Comparison of ENCODE assay signal across 21 mouse cellular contexts in genomic region chr11:101324763-101325162, GRCm38 (mm10). TPM values are rescaled to one million over a fixed set of nuclear protein-coding genes. Genes with fewer than 3 reads are reported as not detected.
DNase-seq lines count a peak whose midpoint lies in the region; ATAC-seq and TF ChIP-seq lines count a peak whose summit lies in the region.
"Had no signal": no experiment of that assay in that cellular context is flagged by ENCODE, and none has a peak within 500 bp of the region (broad histone marks: within the 10 kb centered on the region; RNA-seq: fewer than 3 reads in every experiment).

Gene Aoc2 (plus strand): TSS chr11:101325063.

- H3K4me1 ChIP-seq in midbrain, embryonic 11.5 days (ENCODE audit: control insufficient read depth, insufficient read depth, low read length), result no peaks in the 10 kb centered on the region
- H3K4me1 ChIP-seq in midbrain, embryonic 15.5 days, result no peaks in the 10 kb centered on the region
- H3K4me1 ChIP-seq in CH12.LX (ENCODE audit: control insufficient read depth in 1 of 2, insufficient read depth in 2 of 2) (peaks cover 0 to 6% of the 10 kb centered on the region in 2 experiments; a peak in 1 of 4 replicates), MEL (ENCODE audit: control insufficient read depth in 1 of 2, insufficient read depth in 2 of 2, low read length in 2 of 2) (no peaks in the 10 kb centered on the region)
- H3K4me1 ChIP-seq: embryonic facial prominence, embryonic 12.5 days; forebrain, embryonic 13.5 days; heart, embryonic 10.5 days had no signal

- no peak for TF ChIP-seq CTCF in CH12.LX (conservative IDR thresholded peaks at IDR 0.05 in 1 of 2, IDR thresholded peaks at IDR 0.05 in 1 of 2; ENCODE audit: low read depth in 2 of 2, low read length in 2 of 2)
- no peak for TF ChIP-seq CTCF in MEL (IDR thresholded peaks at IDR 0.05 in 2 of 3, conservative IDR thresholded peaks at IDR 0.05 in 1 of 3; ENCODE audit: control insufficient read depth in 1 of 3, insufficient read depth in 1 of 3, low read depth in 2 of 3, low read length in 3 of 3, poor library complexity in 1 of 3, severe bottlenecking in 1 of 3)

- WGBS in midbrain, embryonic 11.5 days, result 97% methylated on average over 5 of the region's 5 CpGs
- 95% methylated on average over 5 of the region's 5 CpGs for WGBS in midbrain, embryonic 15.5 days

- H3K36me3 ChIP-seq in midbrain, embryonic 11.5 days (ENCODE audit: control insufficient read depth, insufficient read depth, low read length), result peaks cover 28% of the 10 kb centered on the region
- H3K36me3 ChIP-seq in midbrain, embryonic 15.5 days (replicated peaks), result peaks cover 37% of the 10 kb centered on the region
- H3K36me3 ChIP-seq in CH12.LX (replicated peaks in 1 of 2; ENCODE audit: control insufficient read depth in 1 of 2, insufficient read depth in 1 of 2, low read length in 1 of 2), result peaks cover 70 to 91% of the 10 kb centered on the region in 2 experiments
- peaks cover 0 to 18% of the 10 kb centered on the region in 2 experiments; a peak in 2 of 4 replicates for H3K36me3 ChIP-seq in MEL (ENCODE audit: control insufficient read depth in 1 of 2, insufficient read depth in 2 of 2, low read length in 2 of 2)

- TF ChIP-seq POLR2A in CH12.LX (IDR thresholded peaks at IDR 0.05; ENCODE audit: low read depth, low read length), result peak; percentile 33; the same call in 1 of the 2 replicates
- TF ChIP-seq POLR2A in MEL (IDR thresholded peaks at IDR 0.05; ENCODE audit: control insufficient read depth in 1 of 2, insufficient read depth in 1 of 2, low read depth in 1 of 2, low read length in 2 of 2, poor library complexity in 1 of 2), result no peak; a peak in 1 of 4 replicates

- no peak within 1 kb of the TSS for H3K9ac ChIP-seq in midbrain, embryonic 11.5 days (ENCODE audit: low read length)
- H3K9ac ChIP-seq in midbrain, embryonic 15.5 days, result no peak within 1 kb of the TSS
- no peak within 1 kb of the TSS for H3K9ac ChIP-seq in CH12.LX (ENCODE audit: insufficient read depth, low read depth)
- H3K9ac ChIP-seq in MEL (ENCODE audit: control insufficient read depth, low read depth, low read length, poor library complexity, severe bottlenecking), result no peak within 1 kb of the TSS
- H3K9ac ChIP-seq: embryonic facial prominence, embryonic 12.5 days; forebrain, embryonic 13.5 days; forebrain, postnatal 0 days; hindbrain, embryonic 13.5 days had no signal

- TF ChIP-seq EP300 in CH12.LX (IDR thresholded peaks at IDR 0.05; ENCODE audit: low read length), result no peak
- TF ChIP-seq EP300 in MEL (IDR thresholded peaks at IDR 0.05; ENCODE audit: low read depth in 1 of 2, low read length in 2 of 2), result no peak

- no peak for TF ChIP-seq RAD21 in CH12.LX (IDR thresholded peaks at IDR 0.05; ENCODE audit: low read depth, low read length)
- no peak for TF ChIP-seq RAD21 in MEL (IDR thresholded peaks at IDR 0.05; ENCODE audit: low read depth, low read length)

- H3K4me3 ChIP-seq in midbrain, embryonic 11.5 days (ENCODE audit: low read depth, low read length), result no peak within 1 kb of the TSS
- H3K4me3 ChIP-seq in midbrain, embryonic 15.5 days, result no peak within 1 kb of the TSS
- H3K4me3 ChIP-seq in CH12.LX (replicated peaks in 1 of 3; ENCODE audit: low read depth in 2 of 3, low read length in 2 of 3, poor library complexity in 1 of 3) (no peak within 1 kb of the TSS), MEL (ENCODE audit: control insufficient read depth in 1 of 2, insufficient read depth in 1 of 2, low read depth in 2 of 2, low read length in 2 of 2) (no peak within 1 kb of the TSS)
- H3K4me3 ChIP-seq: embryonic facial prominence, embryonic 12.5 days; forebrain, embryonic 13.5 days; heart, embryonic 10.5 days; hindbrain, embryonic 13.5 days had no signal

- H3K4me2 ChIP-seq in midbrain, embryonic 11.5 days, result no peak within 1 kb of the TSS
- no peak within 1 kb of the TSS for H3K4me2 ChIP-seq in midbrain, embryonic 15.5 days
- H3K4me2 ChIP-seq in CH12.LX (ENCODE audit: insufficient read depth, low read depth, poor library complexity, severe bottlenecking), result no peak within 1 kb of the TSS
- H3K4me2 ChIP-seq: embryonic facial prominence, embryonic 12.5 days; forebrain, embryonic 13.5 days; hindbrain, embryonic 13.5 days had no signal

- DNase-seq in midbrain, embryonic 11.5 days (ENCODE audit: low spot score, missing footprints), result peak; percentile 49
- DNase-seq in CH12.LX (ENCODE audit: extremely low read depth) (no peak), MEL (ENCODE audit: low read depth, low spot score) (no peak)
- no peak for DNase-seq in adrenal gland, postnatal 14 days
- DNase-seq: adrenal gland, postnatal 25 days; cerebellum, adult 11 months; cerebellum, adult 8-10 months; cerebellum, postnatal 25 days; forebrain, postnatal 0 days; heart, adult 18-20 months; heart, postnatal 10 days had no signal

- in situ Hi-C loops in CH12.LX (cut with MboI; ENCODE audit: low pct_ligation_motif_present, low pct_unique_long_range_greater_than_20kb, low sequenced_read_pairs), result no loop called here

- no peak for ATAC-seq in midbrain, embryonic 11.5 days (ENCODE audit: low FRiP score)
- ATAC-seq in midbrain, embryonic 15.5 days (replicated peaks), result no peak
- no peak for ATAC-seq in erythroid progenitor cell, adult 5-6 weeks (replicated peaks; ENCODE audit: low FRiP score, poor library complexity, severe bottlenecking)
- ATAC-seq: activated CD4-positive, CD25-positive, alpha-beta regulatory T cell, adult 4 months; forebrain, embryonic 13.5 days; forebrain, postnatal 0 days; hindbrain, postnatal 0 days; Patski had no signal

- H3K27me3 ChIP-seq in midbrain, embryonic 11.5 days (ENCODE audit: control insufficient read depth, insufficient read depth, low read length), result no peaks in the 10 kb centered on the region
- no peaks in the 10 kb centered on the region for H3K27me3 ChIP-seq in midbrain, embryonic 15.5 days (replicated peaks)
- no peaks in the 10 kb centered on the region for H3K27me3 ChIP-seq in CH12.LX (replicated peaks)
- H3K27me3 ChIP-seq in MEL (ENCODE audit: control insufficient read depth in 1 of 2, insufficient read depth in 2 of 2, low read length in 2 of 2), result no peaks in the 10 kb centered on the region
- H3K27me3 ChIP-seq: embryonic facial prominence, embryonic 12.5 days; forebrain, embryonic 13.5 days; hindbrain, embryonic 13.5 days; Patski had no signal

- H3K27ac ChIP-seq in midbrain, embryonic 11.5 days (ENCODE audit: low read depth, low read length), result no peak within 1 kb of the TSS
- no peak within 1 kb of the TSS for H3K27ac ChIP-seq in midbrain, embryonic 15.5 days
- H3K27ac ChIP-seq in CH12.LX (ENCODE audit: insufficient read depth, low read depth) (no peak within 1 kb of the TSS), MEL (ENCODE audit: control insufficient read depth, low read depth, low read length) (no peak within 1 kb of the TSS)
- H3K27ac ChIP-seq: embryonic facial prominence, embryonic 12.5 days; forebrain, embryonic 13.5 days; heart, embryonic 10.5 days; hindbrain, embryonic 13.5 days; hindbrain, postnatal 0 days had no signal

- H3K79me2 ChIP-seq in CH12.LX (replicated peaks; ENCODE audit: control insufficient read depth, extremely low read depth, insufficient read depth, poor library complexity, severe bottlenecking) (no peaks in the 10 kb centered on the region), MEL (ENCODE audit: control insufficient read depth, insufficient read depth, low read length, poor library complexity) (no peaks in the 10 kb centered on the region)

- dilution Hi-C loops in CH12.LX (cut with MboI; ENCODE audit: extremely low pct_ligation_motif_present, extremely low pct_unique_long_range_greater_than_20kb, low sequenced_read_pairs), result no loop called here

- no peaks in the 10 kb centered on the region for H3K9me3 ChIP-seq in midbrain, embryonic 11.5 days (ENCODE audit: control insufficient read depth, low read length)
- H3K9me3 ChIP-seq in midbrain, embryonic 15.5 days, result no peaks in the 10 kb centered on the region
- H3K9me3 ChIP-seq in CH12.LX (replicated peaks; ENCODE audit: low read length) (no peaks in the 10 kb centered on the region), MEL (replicated peaks; ENCODE audit: insufficient read depth, low read length) (no peaks in the 10 kb centered on the region)
- H3K9me3 ChIP-seq: embryonic facial prominence, embryonic 12.5 days; forebrain, embryonic 13.5 days; G1E; heart, embryonic 10.5 days; hindbrain, embryonic 13.5 days had no signal

TF ChIP-seq in CH12.LX, 34 proteins besides CTCF, POLR2A, EP300 and RAD21 (continues in another document):
- TF ChIP-seq MYC (IDR thresholded peaks at IDR 0.05; ENCODE audit: low read depth, low read length), result no peak
- no peak for TF ChIP-seq MXI1 (IDR thresholded peaks at IDR 0.05; ENCODE audit: low read depth, low read length)
- no peak for TF ChIP-seq SIN3A (IDR thresholded peaks at IDR 0.05; ENCODE audit: low read length)
- TF ChIP-seq E2F4 (IDR thresholded peaks at IDR 0.05; ENCODE audit: insufficient replicate concordance, low read depth, low read length), result no peak
- no peak for TF ChIP-seq NELFE (IDR thresholded peaks at IDR 0.05; ENCODE audit: low read depth, low read length)
- TF ChIP-seq ETS1 (conservative IDR thresholded peaks at IDR 0.05; ENCODE audit: low read depth, low read length), result no peak
- TF ChIP-seq TCF12 (IDR thresholded peaks at IDR 0.05; ENCODE audit: low read depth, low read length), result no peak

TF ChIP-seq in MEL, 35 proteins besides CTCF, POLR2A, EP300 and RAD21:
- TF ChIP-seq ZMIZ1 (IDR thresholded peaks at IDR 0.05; ENCODE audit: low read depth, low read length), result 0 out of 2 replicates have a peak, but pooled peaks have one; percentile 24
- no peak for TF ChIP-seq MXI1 (IDR thresholded peaks at IDR 0.05; ENCODE audit: low read depth, low read length)

RNA-seq across cellular contexts. Expression of gene Aoc2, which starts in this region (rescaled TPM):
- 1.3 and 1.4 TPM in 2 replicates for polyA plus RNA-seq in midbrain, embryonic 11.5 days (2014; fragmentation: Nextera tagmentation; extraction: Ambion mirVana)
- polyA plus RNA-seq in midbrain, embryonic 15.5 days (2015; fragmentation: Nextera tagmentation; extraction: Ambion mirVana), result 2.2 and 2.9 TPM in 2 replicates
- total RNA-seq in CH12.LX (2012; rRNA removed) (5.0 and 5.5 TPM in 2 replicates), CH12.LX (2014; rRNA removed) (3.6 and 4.3 TPM in 2 replicates), MEL (2012; rRNA removed) (9.1 and 12.1 TPM in 2 replicates)
- polyA plus RNA-seq in CH12.LX (2012; ENCODE audit: insufficient read length, low read depth) (10.7 and 12.1 TPM in 2 replicates), MEL (2012; ENCODE audit: insufficient read depth in 1 of 2, insufficient read length in 2 of 2, low read depth in 1 of 2, low replicate concordance in 2 of 2, missing spikeins in 1 of 2) (10 to 100 TPM in 1 of 2 experiments, not detected in 1; 21.1 TPM)
- total RNA-seq in erythroid progenitor cell, adult 5-6 weeks (2015; ENCODE audit: low replicate concordance), result 25.2 and 38.6 TPM in 2 replicates
- 12.8 and 18.9 TPM in 2 replicates for total RNA-seq in erythroid progenitor cell, adult 5-6 weeks (2017; ENCODE audit: low replicate concordance)
- total RNA-seq in adrenal gland, postnatal 14 days (2021), result 7.3 and 10.2 TPM in 2 replicates
